Mouse (Mus musculus): ENCODE results near the gene 4930402H24Rik. TPM values are rescaled to one million over a fixed set of nuclear protein-coding genes. Genes with fewer than 3 reads are reported as not detected.

The 4930402H24Rik gene
- total and polyA plus RNA-seq, 3 experiments, result 3.4 to 16.7 (median 11.8) TPM

DNA sequence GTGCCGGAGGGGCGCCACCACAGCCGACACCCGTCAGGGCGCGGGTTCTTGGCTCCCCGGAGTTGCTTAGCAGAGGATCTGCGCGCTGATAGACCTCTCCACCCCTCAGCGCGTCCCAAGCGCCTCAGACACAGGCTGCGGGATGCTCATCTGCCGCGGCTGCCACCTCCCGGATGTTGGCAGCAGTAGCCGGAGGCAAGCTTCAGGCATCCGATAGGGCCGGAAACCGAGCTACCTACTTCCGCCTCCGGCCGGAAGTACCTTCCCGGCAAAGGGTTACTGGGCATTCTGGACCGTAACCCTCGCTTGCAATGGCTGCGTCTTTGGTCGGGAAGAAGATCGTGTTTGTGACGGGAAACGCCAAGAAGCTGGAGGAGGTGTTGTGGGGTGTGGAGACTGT is 238.6 kb downstream of the 4930402H24Rik start, which contains the start of gene Itpa:
Itpa (plus strand) TSS at position 52 of the 400 bp plus-strand sequence.
- H3K9me3 ChIP-seq (replicated peaks), result no peaks in the 10 kb centered on the region
- peaks cover 42% of the 10 kb centered on the region for H3K36me3 ChIP-seq (replicated peaks)
- TF ChIP-seq GATA2 (IDR thresholded peaks at IDR 0.05; ENCODE audit: borderline replicate concordance, low read depth, low read length), result no peak
- TF ChIP-seq GATA1 (IDR thresholded peaks at IDR 0.05; ENCODE audit: borderline replicate concordance, low read length), result no peak
- TF ChIP-seq POLR2AphosphoS5 (IDR thresholded peaks at IDR 0.05; ENCODE audit: insufficient replicate concordance, low read depth, low read length), result no peak
- TF ChIP-seq CTCF (IDR thresholded peaks at IDR 0.05; ENCODE audit: low read depth, low read length), result no peak
- TF ChIP-seq TAL1 (conservative IDR thresholded peaks at IDR 0.05; ENCODE audit: low read depth, low read length), result no peak
- H3K4me1 ChIP-seq (ENCODE audit: insufficient read depth, low read depth, low read length), result peaks cover 56% of the 10 kb centered on the region
- peak within 1 kb of the TSS; percentile 82 for H3K4me3 ChIP-seq (ENCODE audit: low read depth, low read length)
- ATAC-seq (ENCODE audit: extremely low read depth, insufficient number of reproducible peaks, low FRiP score, poor library complexity, severe bottlenecking) (peak; percentile 81), DNase-seq (ENCODE audit: low spot score) (peak; percentile 90)
- no peaks in the 10 kb centered on the region for H3K27me3 ChIP-seq (ENCODE audit: insufficient read depth, low read length)

DNA sequence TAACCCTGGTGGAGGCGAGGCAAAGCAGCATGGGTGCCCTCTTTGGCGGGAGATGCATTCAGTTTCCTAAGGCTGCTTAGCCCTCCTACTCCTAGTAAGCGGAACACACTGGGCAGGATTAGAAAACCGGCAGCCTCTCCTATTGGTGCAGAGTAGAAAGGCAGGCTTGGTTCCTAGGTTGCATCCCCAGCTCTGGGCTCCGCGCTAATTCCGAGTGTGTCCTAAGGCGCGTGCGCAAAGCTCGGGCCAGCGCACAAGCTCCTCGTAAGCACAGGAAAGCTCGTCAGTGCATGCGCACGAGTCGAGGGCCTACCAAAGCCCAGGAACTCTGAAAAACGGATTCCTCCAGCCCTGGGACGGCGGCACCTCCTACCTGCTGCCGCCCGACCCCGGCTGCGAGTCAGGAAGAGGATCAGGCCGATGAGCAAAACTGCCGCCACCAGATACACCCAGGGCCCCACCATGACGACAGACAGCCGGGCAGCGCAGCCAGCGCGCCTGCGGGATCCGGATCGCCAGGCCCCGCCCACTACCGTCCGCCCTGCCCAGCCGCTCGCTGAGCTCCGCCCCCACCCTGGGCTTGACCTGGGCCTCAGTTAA is 242.0 kb downstream of the 4930402H24Rik start, which contains the start of gene Ddrgk1:
Ddrgk1 (minus strand) TSS at position 558 of the 600 bp plus-strand sequence.
- DNase-seq (ENCODE audit: low spot score) (peak; percentile 89), ATAC-seq (ENCODE audit: extremely low read depth, insufficient number of reproducible peaks, low FRiP score, poor library complexity, severe bottlenecking) (peak; percentile 77)
- TF ChIP-seq POLR2AphosphoS5 (IDR thresholded peaks at IDR 0.05; ENCODE audit: insufficient replicate concordance, low read depth, low read length) (no peak), TAL1 (conservative IDR thresholded peaks at IDR 0.05; ENCODE audit: low read depth, low read length) (no peak), GATA1 (IDR thresholded peaks at IDR 0.05; ENCODE audit: borderline replicate concordance, low read length) (no peak), GATA2 (IDR thresholded peaks at IDR 0.05; ENCODE audit: borderline replicate concordance, low read depth, low read length) (no peak), CTCF (IDR thresholded peaks at IDR 0.05; ENCODE audit: low read depth, low read length) (no peak)
- H3K36me3 ChIP-seq (replicated peaks), result peaks cover 45% of the 10 kb centered on the region
- peak within 1 kb of the TSS; percentile 78 for H3K4me3 ChIP-seq (ENCODE audit: low read depth, low read length)
- H3K4me1 ChIP-seq (ENCODE audit: insufficient read depth, low read depth, low read length), result peaks cover 50% of the 10 kb centered on the region
- H3K27me3 ChIP-seq (ENCODE audit: insufficient read depth, low read length), result no peaks in the 10 kb centered on the region
- no peaks in the 10 kb centered on the region for H3K9me3 ChIP-seq (replicated peaks)

DNA sequence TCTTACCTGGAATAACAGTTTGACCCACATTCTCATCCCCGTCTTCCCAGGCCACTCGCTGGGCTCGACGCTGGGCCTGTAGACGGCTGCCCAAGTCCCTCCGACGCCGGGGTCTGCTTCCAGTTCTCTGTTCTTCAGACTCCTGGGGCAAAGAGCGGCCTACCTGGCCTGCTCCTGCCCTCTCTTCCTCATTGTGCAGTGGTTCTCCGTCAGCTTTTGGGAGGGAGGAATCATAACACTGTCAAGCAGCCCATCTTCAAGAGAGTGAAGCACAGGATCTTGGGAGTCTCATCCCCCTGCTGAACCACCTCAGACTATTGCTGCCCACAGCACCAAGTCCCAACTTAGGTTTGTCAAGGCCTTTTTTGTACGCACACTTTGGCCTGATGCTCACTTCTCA is 242.9 kb downstream of the 4930402H24Rik start:
- peaks cover 52% of the 10 kb centered on the region for H3K36me3 ChIP-seq (replicated peaks)
- peaks cover 45% of the 10 kb centered on the region for H3K4me1 ChIP-seq (ENCODE audit: insufficient read depth, low read depth, low read length)
- no peak for TF ChIP-seq POLR2AphosphoS5 (IDR thresholded peaks at IDR 0.05; ENCODE audit: insufficient replicate concordance, low read depth, low read length)
- no peak for TF ChIP-seq GATA2 (IDR thresholded peaks at IDR 0.05; ENCODE audit: borderline replicate concordance, low read depth, low read length)
- no peak for TF ChIP-seq TAL1 (conservative IDR thresholded peaks at IDR 0.05; ENCODE audit: low read depth, low read length)
- no peak for TF ChIP-seq GATA1 (IDR thresholded peaks at IDR 0.05; ENCODE audit: borderline replicate concordance, low read length)
- no peak for TF ChIP-seq CTCF (IDR thresholded peaks at IDR 0.05; ENCODE audit: low read depth, low read length)
- ATAC-seq (ENCODE audit: extremely low read depth, insufficient number of reproducible peaks, low FRiP score, poor library complexity, severe bottlenecking) (no peak), DNase-seq (ENCODE audit: low spot score) (no peak)
- no peaks in the 10 kb centered on the region for H3K9me3 ChIP-seq (replicated peaks)
- no peaks in the 10 kb centered on the region for H3K27me3 ChIP-seq (ENCODE audit: insufficient read depth, low read length)
- peak overlapping the region; percentile 78 for H3K4me3 ChIP-seq (ENCODE audit: low read depth, low read length)

DNA sequence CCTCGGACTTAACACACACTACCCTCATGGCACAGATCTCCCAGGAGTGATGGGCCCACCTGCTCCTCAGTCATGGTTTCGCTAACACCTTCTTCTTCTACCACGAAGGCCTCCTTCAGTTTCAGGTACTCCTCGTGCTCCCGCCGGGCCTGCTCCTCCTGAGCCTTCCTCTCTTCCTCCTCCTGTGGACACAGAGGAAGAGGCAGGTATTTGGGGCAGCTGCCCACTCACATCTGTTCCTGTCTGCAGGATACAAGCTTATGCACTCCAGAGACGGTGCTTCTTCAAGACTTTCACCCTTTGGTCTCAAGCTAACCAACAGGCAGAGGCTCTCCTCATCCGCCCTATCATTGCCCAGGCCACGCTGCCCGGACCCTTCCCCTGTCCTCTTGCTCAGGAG is 247.7 kb downstream of the 4930402H24Rik start:
- Histone ChIP-seq H3K4me1 (ENCODE audit: insufficient read depth, low read depth, low read length) (peaks cover 35% of the 10 kb centered on the region), H3K9me3 (replicated peaks) (no peaks in the 10 kb centered on the region), H3K4me3 (ENCODE audit: low read depth, low read length) (no peak overlapping the region), H3K27me3 (ENCODE audit: insufficient read depth, low read length) (no peaks in the 10 kb centered on the region), H3K36me3 (replicated peaks) (peaks cover 98% of the 10 kb centered on the region)
- no peak for TF ChIP-seq GATA1 (IDR thresholded peaks at IDR 0.05; ENCODE audit: borderline replicate concordance, low read length)
- no peak for TF ChIP-seq CTCF (IDR thresholded peaks at IDR 0.05; ENCODE audit: low read depth, low read length)
- TF ChIP-seq TAL1 (conservative IDR thresholded peaks at IDR 0.05; ENCODE audit: low read depth, low read length), result no peak
- TF ChIP-seq GATA2 (IDR thresholded peaks at IDR 0.05; ENCODE audit: borderline replicate concordance, low read depth, low read length), result no peak
- TF ChIP-seq POLR2AphosphoS5 (IDR thresholded peaks at IDR 0.05; ENCODE audit: insufficient replicate concordance, low read depth, low read length), result no peak
- DNase-seq (ENCODE audit: low spot score) (no peak), ATAC-seq (ENCODE audit: extremely low read depth, insufficient number of reproducible peaks, low FRiP score, poor library complexity, severe bottlenecking) (no peak)

DNA sequence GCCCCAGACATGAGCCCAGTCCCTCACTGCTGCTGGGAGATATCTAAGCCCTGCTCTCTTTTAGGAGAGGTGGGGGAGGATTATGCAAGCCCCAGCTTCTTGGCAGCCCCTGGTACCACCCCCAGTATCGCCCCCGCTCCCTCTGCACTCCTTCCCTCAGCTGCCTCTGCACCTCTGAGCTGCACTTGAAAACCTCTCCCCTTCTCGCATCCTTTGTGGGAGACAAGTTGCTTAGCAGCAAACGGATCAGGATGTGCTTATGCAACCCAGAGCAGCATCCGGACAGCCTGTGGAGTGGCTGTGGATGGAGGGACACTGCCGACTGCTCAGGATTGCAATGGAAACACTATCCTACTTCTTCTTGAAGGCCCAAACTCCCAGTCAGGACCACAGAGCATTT is 248.7 kb downstream of the 4930402H24Rik start:
- peaks cover 98% of the 10 kb centered on the region for H3K36me3 ChIP-seq (replicated peaks)
- H3K4me3 ChIP-seq (ENCODE audit: low read depth, low read length), result no peak overlapping the region
- H3K4me1 ChIP-seq (ENCODE audit: insufficient read depth, low read depth, low read length), result peaks cover 25% of the 10 kb centered on the region
- TF ChIP-seq POLR2AphosphoS5 (IDR thresholded peaks at IDR 0.05; ENCODE audit: insufficient replicate concordance, low read depth, low read length) (no peak), GATA1 (IDR thresholded peaks at IDR 0.05; ENCODE audit: borderline replicate concordance, low read length) (no peak), CTCF (IDR thresholded peaks at IDR 0.05; ENCODE audit: low read depth, low read length) (no peak), TAL1 (conservative IDR thresholded peaks at IDR 0.05; ENCODE audit: low read depth, low read length) (no peak), GATA2 (IDR thresholded peaks at IDR 0.05; ENCODE audit: borderline replicate concordance, low read depth, low read length) (no peak)
- ATAC-seq (ENCODE audit: extremely low read depth, insufficient number of reproducible peaks, low FRiP score, poor library complexity, severe bottlenecking) (no peak), DNase-seq (ENCODE audit: low spot score) (no peak)
- H3K27me3 ChIP-seq (ENCODE audit: insufficient read depth, low read length), result no peaks in the 10 kb centered on the region
- no peaks in the 10 kb centered on the region for H3K9me3 ChIP-seq (replicated peaks)

DNA sequence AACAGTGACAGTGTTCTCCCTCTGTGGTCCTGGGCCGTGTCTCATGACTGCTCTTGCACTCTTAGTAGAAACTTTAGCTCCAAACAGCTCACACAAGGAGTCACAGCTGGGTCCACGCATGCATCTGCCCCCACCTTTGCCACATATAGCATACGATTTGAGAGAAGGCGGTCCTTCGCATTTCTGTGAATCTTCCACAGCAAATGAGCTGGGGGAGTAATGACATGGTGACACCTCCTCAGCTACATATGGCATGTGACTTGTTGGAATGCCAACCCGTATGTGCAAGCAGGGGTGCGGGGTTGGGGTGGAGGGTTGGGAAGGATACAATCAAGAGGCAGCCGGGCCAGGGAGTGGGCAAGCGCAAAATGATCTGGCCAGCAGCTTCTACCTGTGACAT is 249.7 kb downstream of the 4930402H24Rik start:
- H3K36me3 ChIP-seq (replicated peaks), result peaks cover 95% of the 10 kb centered on the region
- H3K9me3 ChIP-seq (replicated peaks), result no peaks in the 10 kb centered on the region
- no peaks in the 10 kb centered on the region for H3K27me3 ChIP-seq (ENCODE audit: insufficient read depth, low read length)
- no peak overlapping the region for H3K4me3 ChIP-seq (ENCODE audit: low read depth, low read length)
- no peak for DNase-seq (ENCODE audit: low spot score)
- no peak for ATAC-seq (ENCODE audit: extremely low read depth, insufficient number of reproducible peaks, low FRiP score, poor library complexity, severe bottlenecking)
- TF ChIP-seq TAL1 (conservative IDR thresholded peaks at IDR 0.05; ENCODE audit: low read depth, low read length) (no peak), POLR2AphosphoS5 (IDR thresholded peaks at IDR 0.05; ENCODE audit: insufficient replicate concordance, low read depth, low read length) (no peak), GATA1 (IDR thresholded peaks at IDR 0.05; ENCODE audit: borderline replicate concordance, low read length) (no peak), CTCF (IDR thresholded peaks at IDR 0.05; ENCODE audit: low read depth, low read length) (no peak), GATA2 (IDR thresholded peaks at IDR 0.05; ENCODE audit: borderline replicate concordance, low read depth, low read length) (no peak)
- H3K4me1 ChIP-seq (ENCODE audit: insufficient read depth, low read depth, low read length), result peaks cover 15% of the 10 kb centered on the region; the same call in 1 of the 2 replicates

Other genes starting within 250 kb of the 4930402H24Rik start
- 18.0 and 29.9 TPM in 2 replicates for gene Ddrgk1, start 241.7 kb downstream of the 4930402H24Rik start, total RNA-seq (2014; fragmentation: Nextera tagmentation)
- gene Ddrgk1, start 241.7 kb downstream of the 4930402H24Rik start, total RNA-seq (2017), result 39.3 and 47.4 TPM in 2 replicates
- gene Ddrgk1, start 241.7 kb downstream of the 4930402H24Rik start, polyA plus RNA-seq (2012), result 66.8 and 67.4 TPM in 2 replicates
- gene Itpa, start 238.8 kb downstream of the 4930402H24Rik start, total RNA-seq (2014; fragmentation: Nextera tagmentation), result 11.1 and 12.9 TPM in 2 replicates
- 113 and 136 TPM in 2 replicates for gene Itpa, start 238.8 kb downstream of the 4930402H24Rik start, total RNA-seq (2017)
- 4.0 and 10.9 TPM in 2 replicates for gene Itpa, start 238.8 kb downstream of the 4930402H24Rik start, polyA plus RNA-seq (2012)
- not detected in 2 replicates for gene Slc4a11, start 208.9 kb downstream of the 4930402H24Rik start, total RNA-seq (2014; fragmentation: Nextera tagmentation)
- gene Slc4a11, start 208.9 kb downstream of the 4930402H24Rik start, total RNA-seq (2017), result 0.06 and 0.66 TPM in 2 replicates
- gene Slc4a11, start 208.9 kb downstream of the 4930402H24Rik start, polyA plus RNA-seq (2012), result 0.02 TPM in 2 replicates
- 17.2 and 19.2 TPM in 2 replicates for gene Atrn, start 89 bp upstream of the 4930402H24Rik start, total RNA-seq (2014; fragmentation: Nextera tagmentation)
- gene Atrn, start 89 bp upstream of the 4930402H24Rik start, total RNA-seq (2017), result 10.2 and 10.6 TPM in 2 replicates
- gene Atrn, start 89 bp upstream of the 4930402H24Rik start, polyA plus RNA-seq (2012), result 1.7 and 1.8 TPM in 2 replicates
- not detected in 2 replicates for gene Gfra4, start 136.7 kb upstream of the 4930402H24Rik start, total RNA-seq (2014; fragmentation: Nextera tagmentation)
- gene Gfra4, start 136.7 kb upstream of the 4930402H24Rik start, total RNA-seq (2017), result not detected in 2 replicates
- gene Gfra4, start 136.7 kb upstream of the 4930402H24Rik start, polyA plus RNA-seq (2012), result not detected in 2 replicates
- gene Adam33, start 157.4 kb upstream of the 4930402H24Rik start, total RNA-seq (2014; fragmentation: Nextera tagmentation), result not detected in 2 replicates
- gene Adam33, start 157.4 kb upstream of the 4930402H24Rik start, total RNA-seq (2017), result 0.06 and 0.27 TPM in 2 replicates
- not detected in 2 replicates for gene Adam33, start 157.4 kb upstream of the 4930402H24Rik start, polyA plus RNA-seq (2012)
- not detected in 2 replicates for gene Siglec1, start 180.4 kb upstream of the 4930402H24Rik start, total RNA-seq (2014; fragmentation: Nextera tagmentation)
- gene Siglec1, start 180.4 kb upstream of the 4930402H24Rik start, total RNA-seq (2017), result 0.06 and 0.16 TPM in 2 replicates
- not detected in 2 replicates for gene Siglec1, start 180.4 kb upstream of the 4930402H24Rik start, polyA plus RNA-seq (2012)
- gene Hspa12b, start 220.9 kb upstream of the 4930402H24Rik start, total RNA-seq (2014; fragmentation: Nextera tagmentation), result 0.83 and 0.98 TPM in 2 replicates
- gene Hspa12b, start 220.9 kb upstream of the 4930402H24Rik start, total RNA-seq (2017), result 1.8 and 2.2 TPM in 2 replicates
- gene Hspa12b, start 220.9 kb upstream of the 4930402H24Rik start, polyA plus RNA-seq (2012), result 2.9 TPM in 2 replicates
- not detected in 2 replicates for gene Gm11037, start 227.1 kb upstream of the 4930402H24Rik start, total RNA-seq (2014; fragmentation: Nextera tagmentation)
- gene Gm11037, start 227.1 kb upstream of the 4930402H24Rik start, total RNA-seq (2017), result not detected in 2 replicates
- not detected in 2 replicates for gene Gm11037, start 227.1 kb upstream of the 4930402H24Rik start, polyA plus RNA-seq (2012)